Mouse (Mus musculus) spleen, adult 12 weeks (tissue): ENCODE results near the gene Art5.
A peak's percentile ranks its signal among the peaks of the same experiment; 100 is the strongest.
"Not testable (repeated sequence)": the region's sequence is repeated elsewhere in the genome, so short reads cannot be mapped to it uniquely, and the experiment has no call there.

ENCODE experiments used
- DNase-seq: peaks from one replicate; pipeline ENCODE4 v3.0.0; 2022; ENCODE audit warnings: low spot score

Art5 gene

DNA sequence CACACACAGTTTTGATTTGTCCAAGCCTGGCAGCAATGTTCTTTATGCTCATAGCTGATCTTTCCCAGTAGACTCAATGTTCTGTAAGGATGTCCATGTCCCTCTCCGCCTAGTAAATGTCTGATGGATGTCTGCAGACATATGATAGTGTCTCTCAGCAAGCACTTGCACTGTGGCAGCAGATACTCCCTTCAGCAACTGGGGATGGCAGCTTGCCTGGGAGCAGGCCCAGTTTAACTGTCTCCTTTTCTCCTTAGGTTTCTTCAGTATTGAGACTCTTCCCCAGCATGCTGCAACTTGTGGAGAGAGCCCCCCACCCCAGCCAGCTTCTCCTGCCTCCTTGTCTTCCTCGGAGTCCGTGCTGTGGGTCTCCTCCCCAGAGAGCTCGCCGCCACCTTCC is 27.5 kb downstream of the Art5 start:
- DNase-seq = no peak

DNA sequence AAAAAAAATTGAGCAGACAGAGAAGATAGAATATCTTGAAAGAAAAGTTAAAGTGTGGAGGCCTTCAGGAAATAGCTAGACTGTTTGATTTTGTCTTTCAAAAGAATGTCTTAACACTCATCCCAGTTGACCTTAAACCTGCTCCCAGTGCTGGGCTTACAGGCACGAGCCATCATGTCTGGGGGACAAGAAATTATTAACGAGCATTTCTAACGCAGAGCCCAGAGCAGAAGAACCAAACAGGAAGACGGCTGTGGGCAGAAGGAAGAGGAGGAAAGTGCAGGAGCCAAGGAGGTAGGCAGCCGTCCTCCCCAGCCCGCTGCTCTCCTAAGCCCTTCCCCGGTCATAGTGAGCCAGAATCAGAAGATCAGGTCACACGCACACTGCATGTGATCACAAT is 29.0 kb downstream of the Art5 start:
- DNase-seq = no peak

DNA sequence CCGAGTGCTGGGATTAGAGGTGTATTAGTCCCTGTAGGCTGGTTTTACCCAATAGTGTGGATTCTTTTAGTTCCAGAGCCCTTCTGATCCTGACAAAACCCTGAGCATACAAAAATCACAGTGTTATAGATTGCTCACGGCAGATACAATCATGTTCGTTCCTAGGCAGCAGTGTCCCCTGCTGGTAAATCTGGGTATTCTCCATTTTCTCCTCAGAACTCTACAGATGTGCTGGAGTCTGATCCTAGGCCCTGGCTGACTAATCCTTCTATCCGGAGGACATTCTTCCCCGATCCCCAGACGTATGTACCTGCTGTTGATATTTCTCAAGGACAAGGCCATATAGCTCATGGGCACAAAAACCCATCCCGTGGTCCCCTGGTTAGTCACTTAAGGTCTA is 30.8 kb downstream of the Art5 start:
- DNase-seq = no peak

DNA sequence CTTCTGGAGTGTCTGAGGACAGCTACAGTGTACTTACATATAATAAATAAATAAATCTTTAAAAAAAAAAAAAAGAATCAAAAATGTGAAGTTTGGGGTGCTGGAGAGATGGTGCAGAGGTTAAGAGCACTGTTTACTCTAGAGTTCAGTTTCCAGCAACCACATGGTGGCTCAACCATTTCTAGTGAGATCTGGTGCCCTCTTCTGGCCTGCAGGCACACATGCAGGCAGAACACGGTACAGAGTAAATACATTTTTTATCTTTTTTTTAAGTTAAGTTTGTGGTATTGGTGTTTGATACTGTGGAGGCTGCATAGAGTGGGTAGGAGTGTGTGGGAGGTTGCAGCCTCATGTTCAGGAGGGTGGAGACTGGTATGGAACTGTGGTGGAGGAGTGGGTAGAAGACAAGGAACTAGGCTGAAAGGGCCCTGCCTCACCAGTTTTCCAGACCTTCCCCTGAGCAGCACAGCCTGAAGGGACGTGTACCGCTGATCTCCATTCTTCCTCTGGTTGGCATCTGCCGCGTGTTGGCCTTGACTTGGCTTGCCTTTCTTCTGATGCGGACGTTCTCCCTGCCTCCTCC is 32.5 kb downstream of the Art5 start:
- peak; percentile 15 for DNase-seq

DNA sequence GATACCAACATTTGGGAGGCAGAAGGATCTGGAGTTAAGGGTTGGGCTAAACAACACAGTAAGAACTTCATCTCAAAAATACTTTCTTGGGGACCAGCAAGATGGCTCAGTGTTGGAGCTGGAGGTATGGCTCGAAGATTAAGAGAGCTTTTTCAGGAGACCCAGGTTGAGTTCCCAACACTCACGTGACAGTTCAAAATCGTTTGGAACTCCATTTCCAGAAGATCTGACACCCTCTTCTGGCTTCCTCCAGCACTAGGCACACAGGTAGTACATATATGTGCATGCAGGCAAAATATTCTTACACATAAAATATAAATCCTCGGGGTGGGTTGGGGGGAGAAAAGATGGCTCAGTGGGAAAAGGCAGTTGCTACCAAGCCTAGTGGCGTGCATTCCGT is 42.9 kb downstream of the Art5 start:
- no peak for DNase-seq

DNA sequence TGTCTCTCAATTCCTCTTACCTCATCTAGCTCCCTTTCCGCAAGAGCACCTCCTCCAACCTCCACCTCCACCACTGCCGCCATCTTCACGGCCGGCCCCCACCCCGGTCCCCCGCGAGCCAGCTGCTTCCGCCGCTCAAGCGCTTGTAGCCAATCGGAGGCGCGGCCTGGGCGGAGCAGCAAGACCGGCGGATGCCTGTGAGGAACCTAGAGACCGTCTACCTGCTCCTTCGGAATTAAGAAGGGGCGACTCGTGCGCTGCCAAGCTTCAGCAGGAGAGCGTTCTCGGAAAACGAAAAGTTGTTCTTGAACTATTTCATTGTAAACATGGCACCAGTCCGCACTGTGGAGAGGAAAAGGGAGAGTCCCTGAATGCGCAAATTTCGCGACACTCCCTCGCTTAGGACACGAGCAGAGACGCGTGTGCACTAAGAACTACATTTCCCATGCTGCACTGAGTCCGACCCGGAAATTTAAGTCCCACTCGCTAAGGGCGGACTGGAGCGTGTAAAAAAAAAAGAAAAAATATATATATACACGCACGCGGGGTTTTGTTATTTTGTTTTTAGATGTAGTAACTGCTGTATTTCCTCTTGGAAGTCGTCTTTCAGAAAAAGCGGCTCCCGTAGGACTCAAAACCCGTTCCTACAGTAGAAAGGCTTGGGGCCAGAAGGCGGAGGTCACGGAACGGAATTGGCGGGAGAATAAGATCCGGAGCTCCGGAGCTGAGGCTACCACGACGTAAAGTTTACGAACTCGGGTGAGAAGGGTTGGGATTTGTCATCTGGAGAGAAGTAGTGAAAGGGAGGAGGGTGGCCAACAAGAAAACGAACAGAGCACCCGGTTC is 44.0 kb downstream of the Art5 start, which contains the start of the genes Rnf121, Xndc1 and Xntrpc:
Gene Rnf121, minus strand, starts transcription at position 424 of the 846 bp plus-strand sequence.
Gene Xndc1, plus strand, starts transcription at position 466 of the 846 bp plus-strand sequence.
Gene Xntrpc, plus strand, starts transcription at position 668 of the 846 bp plus-strand sequence.
- DNase-seq = peak; percentile 91

DNA sequence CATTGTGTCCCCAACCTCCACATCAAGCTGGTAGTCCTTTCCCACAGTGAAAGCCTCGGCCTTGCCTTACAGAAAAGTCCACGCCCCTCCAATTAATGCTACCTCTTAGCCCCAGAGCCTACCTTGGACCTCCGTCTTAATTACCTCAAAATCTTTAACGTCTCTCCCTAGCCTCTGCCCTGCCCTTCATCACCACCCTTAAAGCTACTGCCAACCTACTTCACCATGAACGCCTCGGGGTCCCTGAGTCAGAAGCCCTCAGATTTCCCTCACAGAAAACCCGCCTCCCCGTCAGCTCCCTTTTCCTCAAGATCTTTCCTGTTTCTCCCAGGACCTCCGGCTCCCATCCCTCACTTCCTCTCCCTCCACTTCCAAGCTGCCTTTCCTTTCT is 44.6 kb downstream of the Art5 start:
- no peak for DNase-seq

DNA sequence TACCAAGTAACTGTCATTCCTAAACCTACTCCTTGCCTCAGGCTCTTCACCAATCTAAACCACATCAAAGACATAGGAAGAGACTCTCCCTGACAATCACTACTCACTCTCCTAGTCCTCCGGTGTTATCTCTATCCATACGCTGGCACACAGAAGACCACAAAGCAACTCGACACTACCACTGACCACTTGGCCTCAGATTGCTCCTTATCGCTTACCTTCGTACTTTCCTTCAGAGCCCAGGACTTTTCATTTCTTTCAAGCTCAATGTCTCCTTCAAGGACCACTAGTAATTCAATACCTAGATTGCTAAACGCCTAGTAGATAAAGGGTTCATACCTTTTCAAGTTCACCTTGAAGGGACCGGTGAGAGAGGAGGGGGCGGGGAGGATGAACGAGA is 45.4 kb downstream of the Art5 start:
- no peak for DNase-seq

- no peak for DNase-seq
Measured at GRCm38 (mm10) chr7:102062203-102062602, 47.1 kb downstream of the Art5 start.

- no peak for DNase-seq
Measured at GRCm38 (mm10) chr7:102061353-102061752, 47.9 kb downstream of the Art5 start.

DNA sequence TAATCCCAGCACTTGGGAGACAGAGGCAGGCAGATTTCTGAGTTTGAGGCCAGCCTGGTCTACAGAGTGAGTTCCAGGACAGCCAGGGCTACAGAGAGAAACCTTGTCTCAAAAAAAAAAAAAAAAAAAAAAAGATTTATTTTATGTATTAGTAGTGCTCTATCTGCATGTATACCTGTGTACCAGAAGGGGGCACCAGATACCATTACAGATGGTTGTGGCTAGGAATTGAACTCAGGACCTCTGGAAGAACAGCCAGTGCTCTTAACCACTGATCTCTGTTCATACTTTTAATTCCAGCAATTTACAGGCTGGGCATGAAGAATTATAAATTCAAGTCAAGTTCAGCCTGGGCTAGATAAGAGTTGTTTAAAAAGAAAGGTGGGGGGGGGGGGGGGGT is 60.8 kb downstream of the Art5 start:
- not testable (repeated sequence) for DNase-seq
